Mouse (Mus musculus) lung, embryonic 15.5 days (tissue): ENCODE data around the gene Vmn2r4. TPM values are rescaled to one million over a fixed set of nuclear protein-coding genes. Genes with fewer than 3 reads are reported as not detected.
"Not testable (repeated sequence)": the region's sequence is repeated elsewhere in the genome, so short reads cannot be mapped to it uniquely, and the experiment has no call there.

Source experiments
- ATAC-seq: fragments of 200-750 bp; cut with Nextera tagmentation; 2 replicates; pipeline ENCODE4 v1.8.0; 2017; ENCODE audit warnings: moderate number of reproducible peaks, borderline replicate concordance; ENCODE audit not compliant: low FRiP score, low TSS enrichment; ENCODE audit errors: extremely low read depth
- H3K27ac ChIP-seq: fragments of 300-500 bp; sonication (generic); 2 replicates; pipeline ENCODE4 v1.5.1; 2015; ENCODE audit warnings: moderate library complexity, mild to moderate bottlenecking, inconsistent platforms
- H3K27me3 ChIP-seq: fragments of 300-500 bp; sonication (generic); 2 replicates; pipeline ENCODE4 v1.6.1; 2015; ENCODE audit warnings: inconsistent platforms
- H3K36me3 ChIP-seq: fragments of 300-500 bp; sonication (generic); 2 replicates; pipeline ENCODE4 v1.6.1; 2015; ENCODE audit warnings: inconsistent platforms
- H3K4me1 ChIP-seq: fragments of 300-500 bp; sonication (generic); 2 replicates; pipeline ENCODE4 v1.6.1; 2015; ENCODE audit warnings: inconsistent platforms
- H3K4me2 ChIP-seq: fragments of 300-500 bp; sonication (generic); 2 replicates; pipeline ENCODE4 v1.6.1; 2015; ENCODE audit warnings: inconsistent platforms, mild to moderate bottlenecking, moderate library complexity
- H3K4me3 ChIP-seq: fragments of 300-500 bp; sonication (generic); 2 replicates; pipeline ENCODE4 v1.5.1; 2015; ENCODE audit warnings: mild to moderate bottlenecking, inconsistent platforms
- H3K9ac ChIP-seq: fragments of 300-500 bp; sonication (generic); 2 replicates; pipeline ENCODE4 v1.6.1; 2015; ENCODE audit warnings: inconsistent platforms
- H3K9me3 ChIP-seq: fragments of 300-500 bp; sonication (generic); 2 replicates; pipeline ENCODE4 v1.6.1; 2016; ENCODE audit warnings: inconsistent platforms
- WGBS: fragments of 180-500 bp; shearing (Covaris S2); methylation state at CpG from one replicate; pipeline ENCODE4 v1.1.7; 2015; 5-methylcytosine and 5-hydroxymethylcytosine counted together
- polyA plus RNA-seq: library from polyadenylated mRNA; unstranded; fragments of >200 nt; fragmentation: Nextera tagmentation; extraction: Ambion mirVana; gene quantifications from 2 replicates; pipeline ENCODE4 v1.2.1, GENCODE M21; 2015

The Vmn2r4 gene
- not detected in 2 replicates for polyA plus RNA-seq

- H3K27me3 ChIP-seq, ATAC-seq, H3K36me3 ChIP-seq, H3K27ac ChIP-seq, H3K4me3 ChIP-seq, H3K4me1 ChIP-seq, H3K9me3 ChIP-seq, H3K4me2 ChIP-seq, H3K9ac ChIP-seq: not testable (repeated sequence)
- WGBS, result 32% methylated on average over 3 of the region's 3 CpGs
These were observed at the start of gene Vmn2r4 for GRCm38 (mm10) chr3:64415268-64415667. Gene Vmn2r4, minus strand, starts transcription at chr3:64415368.

GRCm38 (mm10) chr3:64434261-64434660 is 19.1 kb upstream of the Vmn2r4 start:
- not testable (repeated sequence) for H3K9ac ChIP-seq, H3K4me1 ChIP-seq, ATAC-seq, H3K9me3 ChIP-seq, H3K36me3 ChIP-seq, H3K4me2 ChIP-seq, H3K27me3 ChIP-seq, H3K27ac ChIP-seq, H3K4me3 ChIP-seq
- 84% methylated on average over 7 of the region's 7 CpGs for WGBS

- H3K9ac ChIP-seq, H3K27me3 ChIP-seq, ATAC-seq, H3K4me2 ChIP-seq, H3K27ac ChIP-seq, H3K36me3 ChIP-seq, H3K4me1 ChIP-seq, H3K9me3 ChIP-seq, H3K4me3 ChIP-seq: not testable (repeated sequence)
- WGBS, result 85% methylated on average over 6 of the region's 6 CpGs
These were observed 13.1 kb upstream of the Vmn2r4 start for GRCm38 (mm10) chr3:64428117-64428798.

- not testable (repeated sequence) for H3K4me2 ChIP-seq, H3K27ac ChIP-seq, ATAC-seq, H3K36me3 ChIP-seq, H3K27me3 ChIP-seq, H3K9me3 ChIP-seq, H3K9ac ChIP-seq, H3K4me1 ChIP-seq, H3K4me3 ChIP-seq
- WGBS, result 49% methylated on average over 1 of the region's 1 CpGs
These were observed 7.0 kb upstream of the Vmn2r4 start for GRCm38 (mm10) chr3:64422141-64422540.

- not testable (repeated sequence) for ATAC-seq, H3K4me3 ChIP-seq
- WGBS, result 81% methylated on average over 1 of the region's 1 CpGs
These were observed 2.3 kb upstream of the Vmn2r4 start for GRCm38 (mm10) chr3:64417477-64417876.

GRCm38 (mm10) chr3:64414253-64414652 is 915 bp downstream of the Vmn2r4 start:
- not testable (repeated sequence) for H3K9me3 ChIP-seq, H3K27ac ChIP-seq, H3K27me3 ChIP-seq, H3K9ac ChIP-seq, H3K4me2 ChIP-seq, H3K4me3 ChIP-seq, ATAC-seq, H3K36me3 ChIP-seq, H3K4me1 ChIP-seq

More at GRCm38 (mm10) chr3:64417477-64417876, 2.3 kb upstream of the Vmn2r4 start:
- H3K27ac ChIP-seq, H3K27me3 ChIP-seq, H3K4me1 ChIP-seq, H3K4me2 ChIP-seq, H3K36me3 ChIP-seq, H3K9me3 ChIP-seq, H3K9ac ChIP-seq: not testable (repeated sequence)

- Histone ChIP-seq H3K4me2 (no peak overlapping the region), H3K9ac (no peak overlapping the region), H3K9me3 (no peaks in the 10 kb centered on the region), H3K27me3 (no peaks in the 10 kb centered on the region), H3K36me3 (no peaks in the 10 kb centered on the region), H3K27ac (no peak overlapping the region), H3K4me3 (no peak overlapping the region), H3K4me1 (no peaks in the 10 kb centered on the region)
- 67% methylated on average over 2 of the region's 2 CpGs for WGBS
- ATAC-seq, result no peak
These were observed 55.7 kb downstream of the Vmn2r4 start for GRCm38 (mm10) chr3:64359286-64360035.

Other genes with a start within 250 kb of the Vmn2r4 start
- gene Vmn2r3, start 125.7 kb downstream of the Vmn2r4 start, polyA plus RNA-seq, result not detected in 2 replicates
- gene Vmn2r5, start 94.5 kb upstream of the Vmn2r4 start, polyA plus RNA-seq, result not detected in 2 replicates
- gene Vmn2r6, start 150.5 kb upstream of the Vmn2r4 start, polyA plus RNA-seq, result not detected in 2 replicates